Mouse (Mus musculus): ENCODE results near the gene Xlr3b. TPM values are rescaled to one million over a fixed set of nuclear protein-coding genes. Genes with fewer than 3 reads are reported as not detected.
A peak's percentile ranks its signal among the peaks of the same experiment; 100 is the strongest.
"Not testable (repeated sequence)": the region's sequence is repeated elsewhere in the genome, so short reads cannot be mapped to it uniquely, and the experiment has no call there.

The Xlr3b gene
- total RNA-seq (2014; fragmentation: Nextera tagmentation): 1.3 and 16.8 TPM in 2 replicates
- total RNA-seq (2017): 7.8 and 7.9 TPM in 2 replicates

- ATAC-seq (replicated peaks; ENCODE audit: poor library complexity, severe bottlenecking): peak; percentile 66
Observed at GRCm38 (mm10) chrX:73191934-73192333, at the start of gene Xlr3b. Xlr3b (plus strand) TSS chrX:73192207.

- ATAC-seq (replicated peaks; ENCODE audit: poor library complexity, severe bottlenecking): peak; percentile 95
Observed at GRCm38 (mm10) chrX:73143218-73143618, 48.8 kb upstream of the Xlr3b start.

GRCm38 (mm10) chrX:73148496-73148895 is 43.5 kb upstream of the Xlr3b start, which contains the start of gene Xlr5b:
Xlr5b (plus strand) TSS chrX:73148796.
- not testable (repeated sequence) for ATAC-seq (replicated peaks; ENCODE audit: poor library complexity, severe bottlenecking)

GRCm38 (mm10) chrX:73149350-73149749 is 42.7 kb upstream of the Xlr3b start, which contains the start of gene DXBay18:
DXBay18 (minus strand) TSS chrX:73149450.
- ATAC-seq (replicated peaks; ENCODE audit: poor library complexity, severe bottlenecking): not testable (repeated sequence)

GRCm38 (mm10) chrX:73176889-73177288 is 15.1 kb upstream of the Xlr3b start, which contains the start of gene Spin2d:
Spin2d (minus strand) TSS chrX:73176989.
- ATAC-seq (replicated peaks; ENCODE audit: poor library complexity, severe bottlenecking): not testable (repeated sequence)

- peak; percentile 27; the same call in 1 of the 2 replicates for ATAC-seq (replicated peaks; ENCODE audit: poor library complexity, severe bottlenecking)
Observed at GRCm38 (mm10) chrX:73213819-73214564, 22.0 kb downstream of the Xlr3b start, which contains the start of gene Xlr4b. Xlr4b (plus strand) TSS chrX:73214333.

GRCm38 (mm10) chrX:73225365-73225764 is 33.4 kb downstream of the Xlr3b start:
- no peak for ATAC-seq (replicated peaks; ENCODE audit: poor library complexity, severe bottlenecking)

GRCm38 (mm10) chrX:73227914-73228605 is 36.1 kb downstream of the Xlr3b start, which contains the start of gene F8a:
F8a (plus strand) TSS chrX:73228291.
- peak; percentile 95 for ATAC-seq (replicated peaks; ENCODE audit: poor library complexity, severe bottlenecking)

- peak; percentile 57 for ATAC-seq (replicated peaks; ENCODE audit: poor library complexity, severe bottlenecking)
Observed at GRCm38 (mm10) chrX:73228606-73229214, 36.7 kb downstream of the Xlr3b start.

GRCm38 (mm10) chrX:73229288-73229687 is 37.3 kb downstream of the Xlr3b start:
- ATAC-seq (replicated peaks; ENCODE audit: poor library complexity, severe bottlenecking): no peak

GRCm38 (mm10) chrX:73242821-73243325 is 50.9 kb downstream of the Xlr3b start, which contains the start of gene Xlr4c:
Xlr4c (minus strand) TSS chrX:73243130.
- not testable (repeated sequence) for ATAC-seq (replicated peaks; ENCODE audit: poor library complexity, severe bottlenecking)

Other genes starting within 250 kb of the Xlr3b start
- gene Zfp185, start 204.9 kb upstream of the Xlr3b start, total RNA-seq (2014; fragmentation: Nextera tagmentation): not detected in 2 replicates
- not detected in 2 replicates for gene Zfp185, start 204.9 kb upstream of the Xlr3b start, total RNA-seq (2017)
- not detected in 2 replicates for gene Pnma5, start 155.1 kb upstream of the Xlr3b start, total RNA-seq (2014; fragmentation: Nextera tagmentation)
- not detected in 2 replicates for gene Pnma5, start 155.1 kb upstream of the Xlr3b start, total RNA-seq (2017)
- not detected in 2 replicates for gene Pnma3, start 127.4 kb upstream of the Xlr3b start, total RNA-seq (2014; fragmentation: Nextera tagmentation)
- not detected in 2 replicates for gene Pnma3, start 127.4 kb upstream of the Xlr3b start, total RNA-seq (2017)
- 23.8 and 24.8 TPM in 2 replicates for gene Xlr4a, start 109.7 kb upstream of the Xlr3b start, total RNA-seq (2014; fragmentation: Nextera tagmentation)
- gene Xlr4a, start 109.7 kb upstream of the Xlr3b start, total RNA-seq (2017): 10.9 and 14.2 TPM in 2 replicates
- gene Xlr3a, start 95.1 kb upstream of the Xlr3b start, total RNA-seq (2014; fragmentation: Nextera tagmentation): 1.8 and 8.5 TPM in 2 replicates
- gene Xlr3a, start 95.1 kb upstream of the Xlr3b start, total RNA-seq (2017): 4.2 and 6.0 TPM in 2 replicates
- gene Gm14685, start 75.2 kb upstream of the Xlr3b start, total RNA-seq (2014; fragmentation: Nextera tagmentation): not detected in 2 replicates
- not detected in 2 replicates for gene Gm14685, start 75.2 kb upstream of the Xlr3b start, total RNA-seq (2017)
- not detected in 2 replicates for gene Xlr5b, start 43.4 kb upstream of the Xlr3b start, total RNA-seq (2014; fragmentation: Nextera tagmentation)
- gene Xlr5b, start 43.4 kb upstream of the Xlr3b start, total RNA-seq (2017): not detected in 2 replicates
- not detected in 2 replicates for gene DXBay18, start 42.8 kb upstream of the Xlr3b start, total RNA-seq (2014; fragmentation: Nextera tagmentation)
- gene DXBay18, start 42.8 kb upstream of the Xlr3b start, total RNA-seq (2017): not detected in 2 replicates
- not detected in 2 replicates for gene Spin2d, start 15.2 kb upstream of the Xlr3b start, total RNA-seq (2014; fragmentation: Nextera tagmentation)
- gene Spin2d, start 15.2 kb upstream of the Xlr3b start, total RNA-seq (2017): 1.6 TPM in 1 of 2 replicates, not detected in the other
- gene Xlr4b, start 22.1 kb downstream of the Xlr3b start, total RNA-seq (2014; fragmentation: Nextera tagmentation): 17.1 and 17.2 TPM in 2 replicates
- 13.2 and 15.7 TPM in 2 replicates for gene Xlr4b, start 22.1 kb downstream of the Xlr3b start, total RNA-seq (2017)
- gene F8a, start 36.1 kb downstream of the Xlr3b start, total RNA-seq (2014; fragmentation: Nextera tagmentation): 2.3 and 5.9 TPM in 2 replicates
- 3.9 and 4.2 TPM in 2 replicates for gene F8a, start 36.1 kb downstream of the Xlr3b start, total RNA-seq (2017)
- gene Xlr4c, start 50.9 kb downstream of the Xlr3b start, total RNA-seq (2014; fragmentation: Nextera tagmentation): 2.9 and 13.5 TPM in 2 replicates
- 5.9 and 8.6 TPM in 2 replicates for gene Xlr4c, start 50.9 kb downstream of the Xlr3b start, total RNA-seq (2017)
- gene Xlr3c, start 73.2 kb downstream of the Xlr3b start, total RNA-seq (2014; fragmentation: Nextera tagmentation): not detected in 2 replicates
- gene Xlr3c, start 73.2 kb downstream of the Xlr3b start, total RNA-seq (2017): not detected in 2 replicates
- gene Xlr5a, start 100.8 kb downstream of the Xlr3b start, total RNA-seq (2014; fragmentation: Nextera tagmentation): not detected in 2 replicates
- gene Xlr5a, start 100.8 kb downstream of the Xlr3b start, total RNA-seq (2017): not detected in 2 replicates
- gene Xlr5c, start 100.8 kb downstream of the Xlr3b start, total RNA-seq (2014; fragmentation: Nextera tagmentation): not detected in 2 replicates
- gene Xlr5c, start 100.8 kb downstream of the Xlr3b start, total RNA-seq (2017): not detected in 2 replicates
- gene Gm45015, start 144.6 kb downstream of the Xlr3b start, total RNA-seq (2014; fragmentation: Nextera tagmentation): not detected in 2 replicates
- gene Gm45015, start 144.6 kb downstream of the Xlr3b start, total RNA-seq (2017): not detected in 2 replicates
- 8.5 and 11.9 TPM in 2 replicates for gene Zfp275, start 150.4 kb downstream of the Xlr3b start, total RNA-seq (2014; fragmentation: Nextera tagmentation)
- gene Zfp275, start 150.4 kb downstream of the Xlr3b start, total RNA-seq (2017): 7.9 and 8.1 TPM in 2 replicates
- gene Gm18336, start 206.5 kb downstream of the Xlr3b start, total RNA-seq (2014; fragmentation: Nextera tagmentation): not detected in 2 replicates
- gene Gm18336, start 206.5 kb downstream of the Xlr3b start, total RNA-seq (2017): not detected in 2 replicates
- gene Zfp92, start 218.9 kb downstream of the Xlr3b start, total RNA-seq (2014; fragmentation: Nextera tagmentation): not detected in 2 replicates
- gene Zfp92, start 218.9 kb downstream of the Xlr3b start, total RNA-seq (2017): not detected in 2 replicates
- gene Trex2, start 243.1 kb downstream of the Xlr3b start, total RNA-seq (2014; fragmentation: Nextera tagmentation): not detected in 2 replicates
- gene Trex2, start 243.1 kb downstream of the Xlr3b start, total RNA-seq (2017): not detected in 2 replicates